Mouse (Mus musculus): ENCODE data around the gene Catsperd.
"Not testable (repeated sequence)": the region's sequence is repeated elsewhere in the genome, so short reads cannot be mapped to it uniquely, and the experiment has no call there.

The Catsperd gene

DNA sequence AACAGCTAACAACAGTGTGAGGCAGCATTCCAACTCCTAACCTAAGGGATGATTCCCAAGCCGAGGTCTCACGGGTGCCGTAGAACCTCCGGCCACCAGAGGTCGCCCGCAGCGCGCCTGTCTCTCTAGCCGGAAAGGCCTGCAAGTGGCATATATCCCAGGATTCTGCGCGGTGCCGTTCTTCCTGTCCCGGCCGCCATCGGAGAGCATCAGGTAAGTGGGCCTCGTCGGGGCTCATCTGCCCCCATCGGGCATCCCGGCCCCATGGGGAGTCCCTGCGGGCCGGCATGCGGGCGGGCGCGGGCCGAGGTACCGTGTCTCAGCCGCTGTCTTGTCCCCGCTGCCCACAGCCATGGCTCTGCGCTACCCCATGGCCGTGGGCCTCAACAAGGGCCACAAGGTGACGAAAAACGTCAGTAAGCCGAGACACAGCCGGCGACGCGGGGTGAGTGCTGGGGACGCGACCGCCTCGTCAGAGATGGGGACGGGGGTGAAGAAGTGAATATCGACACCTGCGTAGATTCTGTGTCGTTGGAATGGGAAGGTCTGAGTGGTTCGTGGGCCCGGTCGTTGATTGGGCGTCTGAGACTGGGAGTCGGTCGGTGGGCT, 14.6 kb upstream of the Catsperd start, which contains the start of gene Rpl36:
Gene Rpl36, plus strand, starts transcription at position 181 of the 609 bp plus-strand sequence.
- DNase-seq (ENCODE audit: low spot score), result peak; percentile 96

DNA sequence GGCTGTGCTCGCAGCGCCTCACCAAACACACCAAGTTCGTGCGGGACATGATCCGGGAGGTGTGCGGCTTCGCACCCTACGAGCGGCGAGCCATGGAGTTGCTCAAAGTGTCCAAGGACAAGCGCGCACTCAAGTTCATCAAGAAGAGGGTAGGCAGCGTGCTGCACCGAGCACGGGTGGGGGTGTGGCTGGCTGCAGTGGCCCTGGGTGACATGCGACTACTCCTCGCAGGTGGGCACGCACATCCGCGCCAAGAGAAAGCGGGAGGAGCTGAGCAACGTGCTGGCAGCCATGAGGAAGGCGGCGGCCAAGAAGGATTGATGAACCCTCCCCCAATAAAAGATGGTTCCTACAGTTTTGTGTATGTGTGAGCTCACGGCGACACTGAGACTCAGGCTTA, 14.1 kb upstream of the Catsperd start:
- DNase-seq (ENCODE audit: low spot score), result peak; percentile 54

DNA sequence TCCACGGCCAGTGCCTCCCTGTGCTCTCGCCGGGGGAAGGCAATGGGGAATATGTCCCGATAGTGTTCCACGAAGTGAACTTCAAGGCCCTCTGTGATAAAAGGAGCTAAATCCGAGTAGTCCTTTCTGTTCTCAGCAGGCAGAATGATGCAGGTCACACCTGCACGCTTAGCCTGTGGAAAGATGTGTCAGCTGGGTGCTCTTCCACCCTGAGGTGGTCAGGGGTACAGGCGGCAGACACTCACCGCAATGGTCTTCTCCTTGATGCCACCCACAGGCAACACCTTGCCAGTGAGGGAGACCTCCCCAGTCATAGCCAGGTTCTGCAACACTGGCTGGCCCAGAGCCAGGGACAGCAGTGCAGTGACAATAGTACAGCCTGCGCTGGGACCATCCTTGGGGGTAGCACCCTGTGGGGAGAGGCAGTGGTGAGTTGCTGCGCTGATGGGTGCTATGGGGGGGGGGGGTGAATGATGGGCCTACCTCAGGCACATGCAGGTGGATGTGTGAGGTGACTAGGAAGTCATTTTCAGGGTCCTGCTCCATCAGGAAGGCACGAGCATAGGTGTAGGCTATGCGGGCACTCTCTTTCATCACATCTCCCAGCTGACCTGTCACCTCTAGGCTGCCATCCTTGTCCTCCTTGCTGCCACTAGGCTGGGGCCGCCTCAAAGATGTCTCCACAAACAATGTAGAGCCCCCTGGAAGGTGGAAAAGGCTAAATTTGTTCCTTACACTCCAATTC, 13.4 kb upstream of the Catsperd start:
- DNase-seq (ENCODE audit: low spot score), result peak; percentile 43

DNA sequence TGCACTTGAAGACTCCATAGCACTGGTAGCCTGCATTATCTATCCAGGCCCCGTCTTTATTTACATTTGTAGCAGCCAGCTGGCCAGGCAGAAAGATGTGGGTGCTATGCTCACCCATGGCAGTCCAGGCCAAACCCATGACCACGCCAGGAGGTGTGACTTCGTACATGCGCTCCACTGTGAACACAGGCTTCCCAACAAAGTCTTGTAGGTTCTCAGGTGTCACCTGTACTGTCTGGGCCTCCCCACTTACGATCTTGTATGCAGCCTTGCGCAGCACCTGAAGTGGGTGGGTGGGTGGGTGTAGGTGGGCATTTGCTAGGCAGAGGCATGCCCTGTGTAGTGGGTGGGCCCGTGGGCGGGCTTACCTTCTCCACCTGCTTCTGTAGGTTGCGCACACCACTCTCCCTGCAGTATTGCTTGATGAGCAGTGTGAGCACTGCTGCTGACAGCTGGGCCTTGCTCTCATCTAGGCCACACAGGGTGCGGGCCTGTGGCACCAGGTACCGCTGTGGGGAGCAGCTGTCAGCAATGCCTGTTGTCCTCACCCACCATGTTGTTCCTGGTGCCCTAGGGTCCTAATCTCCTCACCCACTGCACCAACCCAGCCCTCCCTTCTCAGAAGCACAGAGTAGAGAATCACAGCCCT, 12.7 kb upstream of the Catsperd start:
- DNase-seq (ENCODE audit: low spot score), result no peak

DNA sequence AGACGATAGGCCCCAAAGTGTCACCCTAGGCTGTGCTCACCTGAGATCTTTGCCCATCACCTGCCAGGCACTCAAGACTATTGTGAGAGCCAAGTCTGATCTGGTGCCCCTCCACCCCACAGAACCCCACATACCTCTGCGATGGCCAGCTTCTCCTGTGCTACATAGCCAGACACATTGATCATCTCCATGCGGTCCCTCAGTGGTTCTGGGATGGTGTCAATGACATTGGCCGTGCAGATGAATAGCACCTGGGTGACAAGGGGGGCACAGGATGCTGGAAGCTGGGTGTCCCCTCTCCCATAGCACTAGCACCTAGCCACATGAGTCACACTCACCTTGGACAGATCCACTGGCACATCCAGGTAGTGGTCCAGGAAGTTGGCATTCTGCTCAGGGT, 12.2 kb upstream of the Catsperd start:
- no peak for DNase-seq (ENCODE audit: low spot score)

DNA sequence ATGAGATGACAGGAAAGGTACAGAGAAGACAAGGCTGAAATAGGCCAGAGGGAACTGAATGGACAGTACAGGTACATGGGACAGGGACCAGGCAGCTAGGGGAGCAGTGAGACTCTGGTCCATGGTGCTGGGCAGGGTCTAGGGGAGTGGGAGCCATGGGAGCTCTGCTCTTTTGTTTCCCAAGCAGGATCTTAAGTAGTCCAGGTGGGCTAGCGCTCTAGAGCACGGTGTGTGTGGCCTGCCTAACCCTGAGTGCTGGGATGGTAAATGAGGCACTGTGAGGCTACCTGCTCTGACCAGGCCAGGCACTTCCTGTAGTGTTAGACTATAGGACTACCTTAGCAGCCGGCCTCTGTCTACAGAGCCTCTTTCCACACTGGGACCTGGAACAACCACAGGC, 11.2 kb upstream of the Catsperd start:
- DNase-seq (ENCODE audit: low spot score), result no peak

DNA sequence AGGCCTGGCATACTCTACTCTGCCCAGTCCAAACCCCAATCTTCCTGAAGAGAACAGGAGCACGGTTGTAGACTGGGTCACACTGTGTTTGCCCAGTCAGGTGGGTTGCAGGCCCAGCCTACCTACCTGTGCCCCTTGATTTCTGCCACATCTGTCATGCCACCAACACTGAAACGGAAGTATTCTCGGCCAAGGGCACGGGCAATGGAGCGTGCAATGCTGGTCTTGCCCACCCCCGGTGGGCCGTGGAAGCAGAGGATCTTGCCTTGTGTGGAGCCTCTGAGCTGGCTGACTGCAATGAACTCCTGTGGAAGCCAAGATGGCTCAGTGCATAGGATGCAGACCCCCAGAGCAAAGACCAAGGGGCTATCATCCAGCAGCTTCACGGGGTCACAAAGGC, 10.3 kb upstream of the Catsperd start:
- DNase-seq (ENCODE audit: low spot score), result no peak

DNA sequence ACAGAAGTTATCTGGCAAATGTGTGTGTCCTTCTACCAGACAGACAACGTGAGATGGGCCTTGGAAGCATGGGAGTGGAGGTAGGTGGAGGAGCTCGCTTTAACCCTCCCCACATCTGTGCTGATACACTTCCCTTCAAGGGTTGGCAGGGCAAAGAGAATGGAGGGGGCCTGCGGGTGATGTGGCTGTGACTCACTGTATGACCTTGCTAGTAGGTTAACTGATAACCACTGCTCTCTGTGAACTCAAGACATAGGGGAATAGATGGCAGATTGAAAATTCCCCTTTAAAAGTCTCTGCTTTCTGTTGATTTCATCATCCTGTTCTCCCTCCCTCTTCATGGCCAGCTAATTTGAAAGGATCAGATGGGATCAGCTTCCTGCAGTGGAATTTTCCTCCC, 2.4 kb upstream of the Catsperd start:
- no peak for DNase-seq (ENCODE audit: low spot score)

DNA sequence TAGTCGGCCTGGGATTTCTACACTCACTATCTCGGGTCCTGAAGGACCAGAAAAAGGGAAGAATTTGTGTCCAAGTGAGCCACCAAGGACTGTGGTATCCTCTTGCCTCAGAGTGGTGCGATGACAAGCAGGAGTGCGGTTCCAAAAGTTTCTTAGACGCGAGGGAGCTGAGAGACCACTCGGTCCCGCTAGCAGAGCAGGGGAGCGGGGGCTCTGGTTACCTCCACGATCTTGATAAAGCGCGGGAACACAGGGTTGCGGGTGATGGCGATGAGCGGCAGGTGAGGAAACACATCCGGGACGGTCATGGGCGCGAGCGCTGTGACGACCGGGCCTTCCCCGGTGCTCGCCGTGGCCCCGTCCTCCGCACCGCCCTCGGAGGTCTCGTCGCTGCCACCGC, 1.7 kb upstream of the Catsperd start:
- no peak for DNase-seq (ENCODE audit: low spot score)

DNA sequence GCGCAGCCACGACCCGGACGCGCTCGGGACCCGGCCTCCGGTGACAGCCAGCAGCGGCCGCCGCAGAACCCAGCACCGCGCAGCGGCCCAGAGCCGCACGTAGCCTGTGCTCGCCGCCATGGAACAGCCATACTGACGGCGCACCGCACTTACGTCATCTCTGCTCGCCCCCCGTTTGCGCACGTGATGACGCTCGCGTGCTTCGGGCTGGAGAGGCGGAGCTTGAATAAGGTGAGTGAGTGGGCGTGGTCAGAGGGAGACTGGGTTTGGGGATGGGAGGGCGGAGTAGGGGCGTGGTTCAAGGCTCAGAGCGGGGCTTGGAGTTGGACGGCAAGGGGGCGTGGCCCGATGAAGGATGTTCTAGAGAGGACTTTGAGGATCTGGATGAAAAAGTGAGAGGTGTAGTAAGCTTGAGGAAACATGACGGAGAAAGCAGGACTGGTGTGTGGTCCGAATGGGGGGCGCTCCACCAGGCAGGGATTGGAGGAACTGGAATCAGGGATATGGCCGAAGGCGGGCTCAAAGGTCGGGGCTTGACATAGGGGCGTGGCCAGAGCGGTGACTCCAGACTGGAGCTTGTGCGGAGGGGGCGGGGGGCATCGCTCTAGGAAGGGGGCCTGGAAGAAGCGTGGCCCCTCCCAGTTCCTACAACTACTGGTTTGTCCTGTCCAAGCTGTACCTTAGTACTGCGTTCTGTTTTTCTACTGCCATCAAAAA, 1.0 kb upstream of the Catsperd start, which contains the start of gene Lonp1:
Gene Lonp1, minus strand, starts transcription at position 134 of the 717 bp plus-strand sequence.
- DNase-seq (ENCODE audit: low spot score), result peak; percentile 96

DNA sequence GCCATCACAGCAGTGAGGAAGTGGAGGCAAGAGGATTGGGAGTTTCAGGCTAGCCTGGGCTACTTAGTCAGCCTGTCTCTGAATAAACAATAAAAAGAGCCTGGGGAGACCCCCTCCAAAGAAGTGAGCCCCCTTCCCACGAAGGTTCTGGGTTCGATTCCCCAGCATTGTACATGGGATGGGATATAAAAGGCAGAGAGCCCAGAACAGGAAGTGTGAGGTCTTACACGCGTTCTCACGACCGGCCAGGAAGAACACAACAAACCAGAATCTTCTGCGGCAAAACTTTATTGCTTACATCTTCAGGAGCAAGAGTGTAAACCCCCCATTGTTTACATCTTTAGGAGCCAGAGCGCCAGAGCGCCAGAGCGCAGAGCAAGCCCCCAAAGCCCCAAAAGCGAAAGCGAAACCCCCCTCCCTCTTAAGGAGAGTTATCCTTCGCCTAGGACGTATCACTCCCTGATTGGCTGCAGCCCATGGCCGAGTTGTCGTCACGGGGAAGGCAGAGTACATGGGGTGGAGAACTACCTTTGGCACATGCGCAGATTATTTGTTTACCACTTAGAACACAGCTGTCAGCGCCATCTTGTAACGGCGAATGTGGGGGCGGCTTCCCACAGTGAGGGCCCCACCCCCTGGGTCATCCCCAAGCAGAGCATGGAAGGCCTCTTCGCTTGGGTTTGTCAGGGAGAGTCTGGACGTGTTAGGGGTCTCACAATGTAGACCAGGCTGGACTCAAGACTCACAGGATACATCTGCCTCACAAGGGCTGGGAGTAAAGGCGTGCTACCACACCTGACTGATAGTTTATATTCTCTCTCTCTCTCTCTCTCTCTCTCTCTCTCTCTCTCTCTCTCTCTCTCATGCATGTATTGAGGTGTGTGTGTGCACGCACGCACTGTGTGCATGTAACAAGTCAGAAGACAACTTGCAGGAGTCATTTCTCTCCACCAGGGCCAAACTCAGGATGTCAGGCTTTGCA, 2.1 kb downstream of the Catsperd start:
- not testable (repeated sequence) for DNase-seq (ENCODE audit: low spot score)

DNA sequence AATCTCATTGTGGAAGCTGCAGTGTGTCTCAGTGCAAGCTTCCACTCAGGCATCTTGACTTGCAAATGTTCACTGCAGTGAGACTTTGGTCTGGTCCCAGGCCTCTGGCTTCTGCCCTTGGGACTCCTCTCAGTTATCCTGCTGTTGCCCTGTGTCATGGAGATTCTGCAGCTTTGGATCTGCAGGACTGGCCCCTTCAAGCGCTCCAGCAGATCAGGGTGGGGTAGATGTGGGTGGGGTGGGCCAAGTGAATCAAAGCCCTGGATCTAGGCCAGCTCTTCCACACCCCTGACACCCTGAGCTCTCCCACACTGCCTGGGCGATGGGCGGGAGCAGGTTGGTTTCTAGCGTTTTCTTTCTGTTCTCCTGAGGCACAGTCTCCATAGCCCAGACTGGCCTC, 3.9 kb downstream of the Catsperd start:
- DNase-seq (ENCODE audit: low spot score), result no peak

DNA sequence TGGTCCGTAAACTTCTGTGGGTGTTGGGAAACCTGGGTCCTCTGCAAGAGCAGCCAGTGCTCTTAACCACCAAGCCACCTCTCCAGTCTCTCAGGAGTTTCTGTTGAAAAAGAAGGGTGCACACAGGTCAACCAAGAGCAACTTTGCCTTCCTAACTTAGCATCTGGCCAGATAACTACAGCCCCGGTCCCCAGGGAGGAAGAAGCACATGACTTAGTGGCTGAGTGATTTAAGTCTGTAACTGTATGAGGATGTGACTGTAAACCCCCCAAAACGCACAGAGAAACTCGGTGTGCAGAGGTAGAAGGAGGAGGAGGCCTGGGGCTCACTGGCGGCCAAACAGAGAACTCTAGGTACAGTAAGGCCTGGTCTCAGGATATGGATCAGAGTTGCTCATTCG, 6.1 kb downstream of the Catsperd start:
- DNase-seq (ENCODE audit: low spot score), result peak; percentile 35

DNA sequence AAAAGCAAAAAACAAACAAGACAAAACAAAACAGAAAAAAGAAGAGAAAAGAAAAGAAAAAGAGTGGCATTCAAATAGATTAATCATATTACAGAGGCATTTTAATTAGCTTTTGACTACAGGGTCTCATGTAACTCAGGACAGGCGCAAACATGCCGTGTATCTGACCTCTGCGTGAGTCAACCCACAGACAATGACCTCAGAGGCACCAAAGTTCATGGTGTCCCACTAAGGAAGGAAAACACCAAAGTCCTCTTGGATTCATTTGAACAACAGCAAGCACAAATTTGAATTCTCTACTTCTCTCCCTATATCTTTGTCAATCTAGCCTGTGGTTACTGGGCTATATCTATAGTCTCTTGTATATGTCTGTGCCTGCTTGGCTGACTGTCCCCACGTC, 15.3 kb downstream of the Catsperd start:
- DNase-seq (ENCODE audit: low spot score), result no peak

DNA sequence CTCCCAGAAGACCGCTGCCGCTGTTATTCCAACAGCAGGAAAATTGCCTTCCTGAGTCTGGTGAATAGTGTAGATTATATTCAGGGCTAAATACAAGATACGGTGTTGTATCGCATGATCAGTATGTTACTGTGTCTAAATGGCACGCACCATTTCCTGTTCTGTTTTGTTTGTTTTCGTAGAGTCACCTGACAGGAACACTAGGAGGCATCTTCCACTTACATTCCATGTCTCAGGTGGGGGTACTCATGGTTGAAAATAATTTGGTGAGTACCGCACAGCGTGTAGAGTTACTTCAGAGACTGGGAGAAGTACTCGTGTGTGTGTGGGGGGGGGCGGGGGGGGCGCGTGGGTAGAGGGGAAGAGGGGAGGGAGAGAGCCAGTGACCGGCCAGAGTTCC, 19.6 kb downstream of the Catsperd start:
- no peak for DNase-seq (ENCODE audit: low spot score)

DNA sequence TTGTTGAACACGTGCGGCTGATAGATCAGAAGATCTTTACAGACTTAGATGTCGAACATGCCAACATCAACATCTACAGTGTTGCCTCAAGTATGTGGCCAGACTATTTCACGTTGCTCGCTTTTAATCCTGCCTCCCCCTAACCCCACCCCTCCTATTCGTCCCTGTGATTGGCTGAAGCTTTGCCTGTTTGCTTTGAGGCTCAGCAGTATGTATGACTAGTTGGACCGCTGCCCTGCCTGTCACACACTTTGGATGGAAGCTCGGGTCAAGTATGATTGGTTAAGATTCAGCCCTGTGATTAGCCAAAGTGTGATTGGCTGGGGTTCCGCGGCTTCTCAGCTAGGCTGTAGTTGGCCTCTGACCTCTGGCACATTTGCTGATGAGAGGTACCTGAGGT, 23.9 kb downstream of the Catsperd start:
- peak; percentile 41 for DNase-seq (ENCODE audit: low spot score)

DNA sequence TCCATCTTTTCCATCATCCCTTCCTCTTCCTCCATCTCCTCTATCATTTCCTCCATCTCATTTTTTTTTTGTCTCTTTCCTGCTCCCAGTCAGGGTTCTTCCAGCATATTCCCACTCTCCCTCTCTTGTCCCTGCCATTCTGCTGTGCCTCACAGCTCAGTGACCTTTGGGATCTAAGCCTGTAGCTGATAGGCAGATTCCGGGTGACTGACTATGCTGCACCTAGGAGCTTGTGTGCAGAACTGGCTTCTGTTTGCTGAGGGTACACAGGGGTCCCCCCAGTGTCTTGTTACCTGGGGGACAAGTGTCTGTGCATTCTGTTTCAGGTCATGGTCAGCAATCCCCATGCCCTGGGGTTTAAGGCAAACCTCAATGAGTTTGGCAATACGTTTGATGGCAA, 26.8 kb downstream of the Catsperd start:
- DNase-seq (ENCODE audit: low spot score), result no peak

DNA sequence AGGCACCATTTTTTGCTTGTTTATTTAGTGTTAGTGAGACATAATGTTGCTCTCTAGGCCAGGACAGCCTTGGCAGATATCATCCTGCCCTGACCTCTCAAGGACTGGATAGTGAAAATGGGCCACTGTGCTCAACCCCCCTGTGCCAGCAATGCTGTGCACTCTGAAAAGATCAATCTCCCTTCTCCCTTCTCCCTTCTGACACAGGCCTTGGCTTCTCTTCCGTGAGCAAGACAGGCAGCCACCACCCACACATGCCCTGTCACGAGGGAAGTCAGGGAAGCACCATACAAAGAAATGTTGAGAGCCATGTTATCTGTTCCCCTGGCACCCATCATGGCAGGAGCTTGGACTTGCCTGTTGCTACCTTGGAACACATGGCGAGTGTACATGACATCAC, 27.4 kb downstream of the Catsperd start:
- DNase-seq (ENCODE audit: low spot score), result no peak

DNA sequence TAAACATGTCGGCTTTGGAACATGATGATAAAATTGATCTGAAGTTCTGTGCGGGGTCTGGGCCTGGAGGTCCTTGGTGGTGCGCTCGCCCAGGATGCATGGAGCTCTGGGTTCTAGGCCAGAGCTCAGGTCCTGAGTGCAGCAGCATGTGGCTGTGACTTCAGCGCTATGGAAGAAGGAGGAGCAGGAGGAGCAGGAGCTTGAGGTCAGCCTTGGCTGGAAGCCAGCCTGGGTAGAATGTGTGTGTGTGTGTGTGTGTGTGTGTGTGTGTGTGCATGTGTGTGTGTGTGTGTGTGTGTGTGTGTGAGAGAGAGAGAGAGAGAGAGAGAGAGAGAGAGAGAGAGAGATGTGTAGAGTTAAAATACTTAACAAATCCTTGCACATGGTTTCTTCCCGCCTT, 28.2 kb downstream of the Catsperd start:
- DNase-seq (ENCODE audit: low spot score), result no peak

DNA sequence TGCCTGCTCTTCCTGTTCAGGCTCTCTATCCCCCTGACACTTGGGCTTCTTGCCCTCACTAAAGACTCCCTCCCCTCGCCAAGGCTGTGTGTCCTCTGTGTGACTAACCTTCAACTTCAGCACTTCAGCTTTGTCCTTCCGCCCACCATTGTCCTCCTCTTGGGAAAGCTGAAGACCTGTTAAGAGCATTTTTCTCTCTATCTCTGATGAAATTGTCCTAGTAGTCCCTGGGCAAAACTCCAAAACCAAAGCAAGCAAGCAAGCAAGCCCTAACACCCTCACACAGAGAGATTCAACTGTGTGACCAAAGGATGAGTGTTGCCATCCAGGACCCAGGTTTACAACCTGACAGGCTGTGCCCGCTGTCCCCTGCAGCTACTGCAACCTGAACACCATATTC, 35.7 kb downstream of the Catsperd start:
- peak; percentile 55 for DNase-seq (ENCODE audit: low spot score)

DNA sequence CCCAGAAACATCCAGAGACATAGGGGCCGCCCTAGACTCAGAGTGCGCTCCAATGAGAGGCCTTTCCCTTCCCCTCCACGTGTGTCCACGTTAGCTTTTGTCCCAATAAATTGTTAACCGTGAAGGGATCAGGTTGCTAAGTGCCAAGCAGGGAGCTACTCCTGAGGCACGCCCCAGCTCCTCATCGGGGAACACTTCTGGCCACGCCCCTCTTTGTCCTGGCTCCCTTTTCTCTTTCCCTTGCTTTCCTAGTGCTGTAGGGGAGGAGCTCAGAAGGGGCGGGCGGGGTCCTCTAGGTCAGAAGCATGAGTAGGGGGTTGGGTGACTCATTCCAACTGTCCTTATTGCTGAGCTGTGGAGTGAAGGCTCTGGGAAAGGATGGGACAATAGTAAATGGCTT, 36.4 kb downstream of the Catsperd start:
- no peak for DNase-seq (ENCODE audit: low spot score)

Data from adipocyte (in vitro differentiated cells).